Mouse (Mus musculus): ENCODE results near the gene Timm50. TPM values are rescaled to one million over a fixed set of nuclear protein-coding genes. Genes with fewer than 3 reads are reported as not detected.

Gene Timm50
- polyA plus RNA-seq, 1 experiment from 2014 or later = 137 TPM

DNA sequence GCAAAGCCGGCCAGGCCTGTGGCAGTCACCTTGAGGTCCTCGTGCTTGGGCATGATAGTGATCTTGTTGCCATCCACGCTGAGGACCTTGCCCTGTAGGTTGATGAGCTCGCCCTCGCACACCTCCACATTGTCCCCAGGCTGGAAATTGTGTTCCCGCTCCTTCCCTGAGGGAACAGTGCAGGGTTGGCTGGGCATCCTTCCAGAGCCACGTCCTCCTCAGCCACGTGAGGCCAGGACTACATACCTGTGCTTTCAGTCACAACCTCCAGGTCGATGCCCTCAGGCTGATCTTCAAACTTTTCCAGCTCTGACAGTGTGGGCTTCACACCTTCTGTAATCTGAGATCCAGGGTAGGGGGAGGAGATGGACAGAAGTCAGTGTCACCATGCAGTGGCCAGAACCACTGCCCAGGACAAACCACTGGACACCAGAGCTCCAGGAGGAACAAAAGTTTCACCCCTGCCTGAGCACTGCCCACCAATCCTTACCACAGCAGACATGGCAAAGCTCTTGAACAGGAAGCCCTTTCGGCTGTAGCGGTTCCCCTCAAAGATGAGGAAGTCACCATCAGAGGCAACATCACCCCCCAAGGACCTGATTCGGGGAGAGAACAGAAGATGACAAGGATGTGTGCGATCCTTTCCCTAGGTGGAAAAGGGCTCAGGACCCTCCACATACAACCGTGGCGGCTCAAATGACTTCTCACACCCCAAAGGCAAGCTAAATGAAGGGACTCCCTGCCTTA, 10.3 kb upstream of the Timm50 start:
- 92% methylated on average over 15 of the region's 15 CpGs for WGBS

GRCm38 (mm10) chr7:28318714-28319113, 6.8 kb upstream of the Timm50 start:
- WGBS = 92% methylated on average over 17 of the region's 17 CpGs
- Histone ChIP-seq H3K27me3 (replicated peaks) (no peaks in the 10 kb centered on the region), H3K4me3 (replicated peaks) (no peak overlapping the region), H3K4me1 (no peaks in the 10 kb centered on the region), H3K4me2 (no peak overlapping the region), H3K9me3 (no peaks in the 10 kb centered on the region), H3K9ac (no peak overlapping the region), H3K36me3 (peaks cover 93% of the 10 kb centered on the region), H3K27ac (no peak overlapping the region)
- no peak for ATAC-seq (ENCODE audit: insufficient read depth, low FRiP score, low read depth)

More for the DNA sequence above, 10.3 kb upstream of the Timm50 start:
- peaks cover 88% of the 10 kb centered on the region for H3K36me3 ChIP-seq
- ATAC-seq (ENCODE audit: insufficient read depth, low FRiP score, low read depth) = no peak
- H3K27ac ChIP-seq = no peak overlapping the region
- H3K9ac ChIP-seq = no peak overlapping the region
- H3K9me3 ChIP-seq = no peaks in the 10 kb centered on the region
- no peaks in the 10 kb centered on the region for H3K4me1 ChIP-seq
- H3K27me3 ChIP-seq (replicated peaks) = no peaks in the 10 kb centered on the region
- H3K4me2 ChIP-seq = no peak overlapping the region
- H3K4me3 ChIP-seq (replicated peaks) = no peak overlapping the region

DNA sequence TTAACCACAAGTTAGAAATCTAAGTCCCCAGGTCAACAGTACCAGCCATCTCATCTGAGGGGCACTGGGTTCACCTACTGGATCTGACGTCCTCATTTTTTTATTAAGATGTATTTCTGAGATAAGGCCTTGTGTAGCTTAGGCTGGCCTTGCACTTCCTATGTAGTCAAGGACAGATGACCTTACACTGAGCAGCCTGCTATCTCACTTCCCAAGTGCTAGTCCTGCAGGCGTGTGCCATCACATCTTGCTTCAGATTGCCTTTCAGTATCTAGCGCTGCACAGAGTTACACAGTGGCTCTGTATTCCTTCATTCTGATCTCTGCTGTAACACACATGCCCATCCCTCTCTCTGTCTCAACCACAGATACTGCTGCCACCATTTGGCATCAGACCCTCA, 6.2 kb upstream of the Timm50 start:
- Histone ChIP-seq H3K9ac (no peak overlapping the region), H3K36me3 (peaks cover 86% of the 10 kb centered on the region), H3K4me2 (no peak overlapping the region), H3K4me1 (no peaks in the 10 kb centered on the region), H3K4me3 (replicated peaks) (no peak overlapping the region), H3K27ac (no peak overlapping the region), H3K27me3 (replicated peaks) (no peaks in the 10 kb centered on the region), H3K9me3 (no peaks in the 10 kb centered on the region)
- no peak for ATAC-seq (ENCODE audit: insufficient read depth, low FRiP score, low read depth)
- WGBS = 81% methylated on average over 3 of the region's 3 CpGs

DNA sequence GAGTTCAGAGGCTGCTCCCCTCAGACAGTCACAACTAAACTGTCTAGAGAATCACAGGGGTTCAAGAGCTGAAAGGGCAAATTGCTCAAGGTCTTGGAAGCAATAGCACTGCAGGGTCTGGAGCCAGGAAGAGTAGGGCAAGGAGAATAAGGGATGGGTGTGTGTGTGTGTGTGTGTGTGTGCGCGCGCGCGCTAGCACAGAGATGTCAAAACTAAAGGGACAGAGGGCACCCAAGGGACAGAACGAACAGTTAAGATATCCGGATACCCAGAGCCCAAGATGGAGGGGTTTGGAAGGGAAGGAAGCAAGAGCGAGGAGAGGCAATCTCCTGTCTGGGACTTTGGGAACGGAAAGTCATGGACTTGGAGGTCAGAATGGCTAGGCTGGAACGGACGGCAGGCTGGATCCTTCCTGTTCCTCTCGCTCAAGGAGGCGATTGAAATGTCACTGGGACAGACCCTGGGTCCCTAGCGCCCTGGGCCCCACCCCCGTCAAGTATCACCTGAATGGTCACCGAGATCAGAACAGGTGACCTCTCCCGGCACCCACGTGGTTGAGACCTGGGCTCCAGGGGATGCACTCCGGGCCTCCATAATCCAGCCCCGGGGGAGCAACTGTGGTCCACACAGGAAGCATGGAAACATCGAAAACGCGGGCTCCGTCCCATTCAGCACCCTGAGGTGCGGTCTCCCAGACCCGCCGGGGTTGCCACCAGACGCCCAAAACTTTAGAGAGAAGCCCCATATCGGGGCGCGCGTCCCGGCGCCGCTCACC, 534 bp downstream of the Timm50 start:
- Histone ChIP-seq H3K27me3 (replicated peaks) (no peaks in the 10 kb centered on the region), H3K27ac (peak overlapping the region; percentile 69), H3K9ac (peak overlapping the region; percentile 92), H3K4me3 (replicated peaks) (peak overlapping the region; percentile 98), H3K9me3 (no peaks in the 10 kb centered on the region), H3K36me3 (peaks cover 49% of the 10 kb centered on the region), H3K4me1 (peaks cover 8% of the 10 kb centered on the region), H3K4me2 (peak overlapping the region; percentile 86)
- 5% methylated on average over 35 of the region's 35 CpGs for WGBS
- ATAC-seq (ENCODE audit: insufficient read depth, low FRiP score, low read depth) = peak; percentile 39

DNA sequence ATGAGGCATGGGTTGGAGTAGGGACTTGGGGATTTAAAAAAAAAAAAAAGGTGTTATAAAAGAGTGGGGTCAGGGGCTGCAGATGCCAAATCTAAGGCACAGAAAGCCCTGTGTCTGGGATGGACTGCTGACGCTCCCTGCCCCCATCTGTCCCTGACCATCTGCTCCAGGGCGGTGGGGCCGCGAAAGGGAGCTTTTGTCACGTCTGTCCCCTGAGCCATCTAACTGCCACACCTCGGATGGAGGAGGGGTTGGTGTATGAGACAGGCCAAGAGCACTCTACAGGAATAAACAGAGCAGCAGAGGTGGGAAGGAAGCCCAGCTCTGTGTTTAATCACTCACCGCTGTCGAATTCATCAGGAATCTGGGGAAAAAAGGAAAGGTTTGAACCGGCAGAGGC, 2.1 kb downstream of the Timm50 start:
- 55% methylated on average over 9 of the region's 9 CpGs for WGBS
- Histone ChIP-seq H3K4me1 (peaks cover 8% of the 10 kb centered on the region), H3K27me3 (replicated peaks) (no peaks in the 10 kb centered on the region), H3K9me3 (no peaks in the 10 kb centered on the region), H3K4me2 (no peak overlapping the region), H3K4me3 (replicated peaks) (no peak overlapping the region), H3K9ac (no peak overlapping the region), H3K36me3 (peaks cover 49% of the 10 kb centered on the region), H3K27ac (no peak overlapping the region)
- ATAC-seq (ENCODE audit: insufficient read depth, low FRiP score, low read depth) = no peak

- WGBS = 91% methylated on average over 8 of the region's 8 CpGs
- Histone ChIP-seq H3K27ac (no peak overlapping the region), H3K36me3 (peaks cover 45% of the 10 kb centered on the region), H3K4me1 (peaks cover 19% of the 10 kb centered on the region), H3K9me3 (no peaks in the 10 kb centered on the region), H3K4me3 (replicated peaks) (no peak overlapping the region), H3K27me3 (replicated peaks) (peaks cover 10% of the 10 kb centered on the region), H3K4me2 (no peak overlapping the region), H3K9ac (no peak overlapping the region)
- ATAC-seq (ENCODE audit: insufficient read depth, low FRiP score, low read depth) = no peak
Observed at GRCm38 (mm10) chr7:28306216-28306615, 5.7 kb downstream of the Timm50 start.

DNA sequence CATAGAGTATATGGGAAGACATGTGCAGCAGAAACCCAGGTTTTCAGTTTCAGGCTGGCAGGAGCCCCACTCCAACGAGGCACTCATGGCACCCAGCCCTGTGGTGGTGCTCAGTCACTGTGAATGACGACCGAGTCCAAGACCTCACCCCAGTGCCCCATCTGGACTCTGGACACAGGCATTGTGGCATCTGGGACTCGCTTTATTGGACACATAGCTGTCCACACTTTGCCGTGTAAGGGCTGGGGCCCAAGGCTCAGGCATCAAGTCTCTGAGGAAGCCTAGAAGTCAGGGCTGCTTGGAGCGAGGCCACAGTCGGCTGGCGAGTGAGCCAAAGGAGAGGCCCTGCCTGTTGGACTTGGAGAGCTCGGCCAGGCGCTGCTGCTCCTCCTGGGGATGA, 6.2 kb downstream of the Timm50 start:
- Histone ChIP-seq H3K27me3 (replicated peaks) (peaks cover 16% of the 10 kb centered on the region), H3K9me3 (no peaks in the 10 kb centered on the region), H3K4me1 (peaks cover 14% of the 10 kb centered on the region; the same call in 1 of the 2 replicates), H3K4me3 (replicated peaks) (no peak overlapping the region), H3K9ac (no peak overlapping the region), H3K36me3 (peaks cover 45% of the 10 kb centered on the region), H3K27ac (no peak overlapping the region), H3K4me2 (no peak overlapping the region)
- ATAC-seq (ENCODE audit: insufficient read depth, low FRiP score, low read depth) = no peak
- WGBS = 90% methylated on average over 10 of the region's 10 CpGs

GRCm38 (mm10) chr7:28301616-28302433, 10.0 kb downstream of the Timm50 start, which contains the start of gene Dll3:
Gene Dll3, minus strand, starts transcription at chr7:28302238.
- H3K27me3 ChIP-seq (replicated peaks) = peaks cover 47% of the 10 kb centered on the region
- no peaks in the 10 kb centered on the region for H3K9me3 ChIP-seq
- peak within 1 kb of the TSS; percentile 24 for H3K4me3 ChIP-seq (replicated peaks)
- peaks cover 19% of the 10 kb centered on the region for H3K36me3 ChIP-seq
- no peak within 1 kb of the TSS for H3K9ac ChIP-seq
- no peak within 1 kb of the TSS for H3K27ac ChIP-seq
- WGBS = 2% methylated on average over 30 of the region's 30 CpGs
- peak within 1 kb of the TSS; percentile 61 for H3K4me2 ChIP-seq
- 0 out of 2 replicates have a peak, but pooled peaks have one; percentile 30 for ATAC-seq (ENCODE audit: insufficient read depth, low FRiP score, low read depth)
- H3K4me1 ChIP-seq = peaks cover 20% of the 10 kb centered on the region; the same call in 1 of the 2 replicates

DNA sequence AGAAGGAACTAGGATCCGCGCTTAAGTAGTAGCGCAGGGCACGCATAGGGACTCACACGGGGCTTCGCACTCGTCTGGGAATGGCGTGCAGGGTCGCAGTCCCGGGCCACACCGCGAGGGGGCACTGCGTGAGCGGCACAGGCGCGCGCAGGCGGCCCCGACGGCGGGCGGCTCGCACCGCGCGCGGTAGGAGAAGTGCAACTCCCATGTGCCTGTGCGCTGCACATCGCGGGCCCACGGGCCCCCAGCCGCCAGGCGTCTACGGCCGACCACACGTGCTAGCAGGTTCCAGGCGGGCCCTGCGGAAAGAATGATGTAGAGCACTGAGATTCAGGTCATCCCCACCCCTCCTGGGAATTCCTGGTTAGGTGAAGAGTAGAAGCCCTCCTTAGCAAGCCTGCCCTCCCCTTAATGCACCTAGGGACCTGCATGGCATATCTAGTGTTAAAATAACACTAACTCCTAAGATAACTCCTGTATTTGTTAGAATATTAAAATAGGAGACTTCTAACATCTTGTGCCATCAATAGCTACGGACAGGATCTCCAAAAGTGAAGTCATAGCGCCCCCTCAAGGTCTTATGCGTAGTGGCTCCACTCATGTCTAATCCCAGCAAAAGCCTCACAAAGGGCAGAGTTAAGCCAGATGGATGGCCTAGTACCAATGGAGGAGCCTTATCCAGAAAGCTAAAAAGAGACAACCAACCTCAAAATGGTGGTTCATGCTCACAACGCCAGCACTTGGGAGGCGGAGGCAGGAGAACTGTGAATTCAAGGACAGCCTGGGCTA, 12.8 kb downstream of the Timm50 start:
- H3K27me3 ChIP-seq (replicated peaks) = peaks cover 65% of the 10 kb centered on the region
- peak overlapping the region; percentile 33 for H3K4me2 ChIP-seq
- H3K4me1 ChIP-seq = peaks cover 24% of the 10 kb centered on the region; the same call in 1 of the 2 replicates
- no peak overlapping the region for H3K27ac ChIP-seq
- no peak overlapping the region for H3K9ac ChIP-seq
- 21% methylated on average over 43 of the region's 43 CpGs for WGBS
- no peaks in the 10 kb centered on the region for H3K36me3 ChIP-seq
- no peaks in the 10 kb centered on the region for H3K9me3 ChIP-seq
- ATAC-seq (ENCODE audit: insufficient read depth, low FRiP score, low read depth) = no peak
- 0 out of 2 replicates have a peak overlapping the region, but pooled peaks have one; percentile 13 for H3K4me3 ChIP-seq (replicated peaks)

DNA sequence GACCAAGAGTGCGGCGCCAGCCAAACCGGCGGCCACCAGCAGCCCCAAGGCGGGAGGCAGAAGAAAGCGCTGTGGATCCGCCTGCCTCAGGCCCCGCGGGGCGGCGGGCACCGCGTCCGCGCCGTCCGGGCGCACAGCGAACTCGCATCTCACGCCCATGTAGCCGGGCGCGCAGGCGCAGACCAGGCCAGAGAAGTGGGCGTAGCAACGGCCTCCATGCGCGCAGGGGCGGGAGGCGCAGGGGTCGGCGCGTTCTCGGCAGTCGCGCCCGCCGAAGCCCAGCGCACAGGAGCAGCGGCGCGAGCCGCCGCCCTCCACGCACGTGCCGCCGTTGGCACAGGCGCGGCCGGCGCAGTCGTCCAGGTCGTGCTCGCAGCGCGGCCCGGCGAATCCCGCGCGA, 17.4 kb downstream of the Timm50 start:
- 4% methylated on average over 63 of the region's 63 CpGs for WGBS
- Histone ChIP-seq H3K27me3 (replicated peaks) (peaks cover 79% of the 10 kb centered on the region), H3K9me3 (no peaks in the 10 kb centered on the region), H3K9ac (no peak overlapping the region; the same call in 1 of the 2 replicates), H3K36me3 (no peaks in the 10 kb centered on the region), H3K4me1 (peaks cover 21% of the 10 kb centered on the region), H3K4me3 (replicated peaks) (peak overlapping the region; percentile 47), H3K27ac (no peak overlapping the region), H3K4me2 (peak overlapping the region; percentile 80)
- peak; percentile 56 for ATAC-seq (ENCODE audit: insufficient read depth, low FRiP score, low read depth)

Data from stomach, embryonic 15.5 days (tissue).